Mouse (Mus musculus) testis, adult 2 months (tissue): Measurements from ENCODE around the gene Snrnp35.

Experiments
- CTCF ChIP-seq: fragments of 200-500 bp; IDR thresholded peaks from 2 replicates; pipeline ENCODE4 v1.5.1; 2012; ENCODE audit warnings: low read depth, mild to moderate bottlenecking, inconsistent platforms, low read length, moderate library complexity; ENCODE audit not compliant: control insufficient read depth, insufficient read depth, insufficient replicate concordance
- POLR2A ChIP-seq: fragments of 200-500 bp; IDR thresholded peaks from 2 replicates; pipeline ENCODE4 v1.6.1; 2012; ENCODE audit warnings: low read depth, mild to moderate bottlenecking, inconsistent platforms, low read length, moderate library complexity; ENCODE audit not compliant: control insufficient read depth

- TF ChIP-seq POLR2A = no peak
- no peak for TF ChIP-seq CTCF
These were observed 18.0 kb upstream of the Snrnp35 start for GRCm38 (mm10) chr5:124464905-124465304.
